In genomic region chr9:122874653-122875052, GRCm38 (mm10) we compare ENCODE assay signal across 33 mouse cellular contexts. TPM values are rescaled to one million over a fixed set of nuclear protein-coding genes. Genes with fewer than 3 reads are reported as not detected.
A peak's percentile ranks its signal among the peaks of the same experiment; 100 is the strongest.
DNase-seq lines count a peak whose midpoint lies in the region; ATAC-seq and TF ChIP-seq lines count a peak whose summit lies in the region.
"Had no signal": no experiment of that assay in that cellular context is flagged by ENCODE, and none has a peak within 500 bp of the region (broad histone marks: within the 10 kb centered on the region; RNA-seq: fewer than 3 reads in every experiment).

No protein-coding gene starts in this region.

- ATAC-seq in liver, postnatal 0 days = no peak
- ATAC-seq in stomach, postnatal 0 days (ENCODE audit: low FRiP score, low TSS enrichment) = 0 out of 2 replicates have a peak, but pooled peaks have one; percentile 28
- ATAC-seq: forebrain, embryonic 13.5 days; forebrain, postnatal 0 days; hindbrain, embryonic 16.5 days; Patski had no signal

- no peaks in the 10 kb centered on the region for H3K4me1 ChIP-seq in liver, adult 2 months (ENCODE audit: control insufficient read depth, insufficient read depth, low read length)
- no peaks in the 10 kb centered on the region for H3K4me1 ChIP-seq in liver, postnatal 0 days (ENCODE audit: insufficient read depth)
- H3K4me1 ChIP-seq in stomach, postnatal 0 days (replicated peaks; ENCODE audit: control insufficient read depth, insufficient read depth) = no peaks in the 10 kb centered on the region
- no peaks in the 10 kb centered on the region for H3K4me1 ChIP-seq in forebrain, embryonic 10.5 days
- H3K4me1 ChIP-seq: embryonic facial prominence, embryonic 10.5 days; embryonic facial prominence, embryonic 13.5 days; forebrain, embryonic 13.5 days; heart, embryonic 12.5 days; heart, embryonic 15.5 days; hindbrain, embryonic 10.5 days; hindbrain, embryonic 13.5 days had no signal

- TF ChIP-seq EP300 in liver, postnatal 0 days (IDR thresholded peaks at IDR 0.05; ENCODE audit: low read depth) = no peak
- no peak for TF ChIP-seq EP300 in stomach, postnatal 0 days (optimal IDR thresholded peaks at IDR 0.05)

- H3K36me3 ChIP-seq in liver, adult 2 months (ENCODE audit: control insufficient read depth, insufficient read depth, low read length) = no peaks in the 10 kb centered on the region
- no peaks in the 10 kb centered on the region for H3K36me3 ChIP-seq in liver, postnatal 0 days (replicated peaks; ENCODE audit: insufficient read depth, low read length)
- no peaks in the 10 kb centered on the region for H3K36me3 ChIP-seq in stomach, postnatal 0 days (ENCODE audit: control insufficient read depth, insufficient read depth, low read length)
- no peaks in the 10 kb centered on the region for H3K36me3 ChIP-seq in forebrain, embryonic 10.5 days (replicated peaks)
- H3K36me3 ChIP-seq: embryonic facial prominence, embryonic 10.5 days; embryonic facial prominence, embryonic 13.5 days; heart, embryonic 12.5 days; heart, embryonic 15.5 days; hindbrain, embryonic 10.5 days; hindbrain, embryonic 13.5 days had no signal

- no peak overlapping the region for H3K27ac ChIP-seq in liver, adult 2 months (replicated peaks; ENCODE audit: insufficient read depth, low read depth, low read length)
- H3K27ac ChIP-seq in liver, postnatal 0 days (ENCODE audit: low read depth) = no peak overlapping the region
- no peak overlapping the region for H3K27ac ChIP-seq in stomach, postnatal 0 days (replicated peaks)
- H3K27ac ChIP-seq in forebrain, embryonic 10.5 days = no peak overlapping the region
- H3K27ac ChIP-seq: embryonic facial prominence, embryonic 10.5 days; embryonic facial prominence, embryonic 13.5 days; forebrain, embryonic 13.5 days; heart, embryonic 15.5 days; hindbrain, embryonic 10.5 days; hindbrain, embryonic 13.5 days had no signal

- no peaks in the 10 kb centered on the region for H3K27me3 ChIP-seq in liver, adult 2 months (ENCODE audit: control insufficient read depth, insufficient read depth, low read length)
- H3K27me3 ChIP-seq in liver, postnatal 0 days (ENCODE audit: insufficient read depth, low read length) = no peaks in the 10 kb centered on the region
- H3K27me3 ChIP-seq in stomach, postnatal 0 days (ENCODE audit: control insufficient read depth, insufficient read depth, low read length) = no peaks in the 10 kb centered on the region
- no peaks in the 10 kb centered on the region for H3K27me3 ChIP-seq in forebrain, embryonic 10.5 days (ENCODE audit: poor library complexity, severe bottlenecking)
- H3K27me3 ChIP-seq: embryonic facial prominence, embryonic 13.5 days; forebrain, embryonic 13.5 days; heart, embryonic 12.5 days; heart, embryonic 15.5 days; Patski had no signal

- H3K4me3 ChIP-seq in liver, adult 2 months (ENCODE audit: insufficient read depth, low read depth, low read length) = no peak overlapping the region
- no peak overlapping the region for H3K4me3 ChIP-seq in liver, postnatal 0 days (ENCODE audit: low read depth, low read length)
- H3K4me3 ChIP-seq in stomach, postnatal 0 days (ENCODE audit: low read depth, low read length) = no peak overlapping the region
- no peak overlapping the region for H3K4me3 ChIP-seq in forebrain, embryonic 10.5 days
- H3K4me3 ChIP-seq: embryonic facial prominence, embryonic 10.5 days; embryonic facial prominence, embryonic 13.5 days; erythroblast, embryonic 14.5 days; forebrain, embryonic 13.5 days; heart, embryonic 12.5 days; heart, embryonic 15.5 days; hindbrain, embryonic 10.5 days; hindbrain, embryonic 13.5 days had no signal

- H3K79me2 ChIP-seq in liver, adult 2 months (ENCODE audit: control insufficient read depth, insufficient read depth, low read length) = no peaks in the 10 kb centered on the region

- H3K9me3 ChIP-seq in liver, postnatal 0 days (ENCODE audit: low read length) = peaks cover 9% of the 10 kb centered on the region
- H3K9me3 ChIP-seq in stomach, postnatal 0 days (ENCODE audit: control insufficient read depth, low read length) = no peaks in the 10 kb centered on the region
- H3K9me3 ChIP-seq in forebrain, embryonic 10.5 days = no peaks in the 10 kb centered on the region
- H3K9me3 ChIP-seq: embryonic facial prominence, embryonic 10.5 days; embryonic facial prominence, embryonic 13.5 days; forebrain, embryonic 13.5 days; hindbrain, embryonic 10.5 days; hindbrain, embryonic 13.5 days had no signal

- no peak for TF ChIP-seq CTCF in liver, adult 2 months (IDR thresholded peaks at IDR 0.05; ENCODE audit: low read depth, low read length)
- no peak for TF ChIP-seq CTCF in liver, postnatal 0 days (IDR thresholded peaks at IDR 0.05; ENCODE audit: low read depth)
- no peak for TF ChIP-seq CTCF in stomach, postnatal 0 days (IDR thresholded peaks at IDR 0.05; ENCODE audit: low read depth)

- no peak overlapping the region for H3K9ac ChIP-seq in liver, adult 2 months (ENCODE audit: low read depth, low read length)
- H3K9ac ChIP-seq in liver, postnatal 0 days (replicated peaks) = no peak overlapping the region
- H3K9ac ChIP-seq in stomach, postnatal 0 days (ENCODE audit: low read length) = no peak overlapping the region
- H3K9ac ChIP-seq: embryonic facial prominence, embryonic 13.5 days; forebrain, embryonic 13.5 days; forebrain, postnatal 0 days; heart, embryonic 12.5 days; heart, embryonic 15.5 days; hindbrain, embryonic 13.5 days had no signal

- WGBS in liver, adult 2 months = 63% methylated on average over 1 of the region's 1 CpGs
- WGBS in liver, postnatal 0 days (ENCODE audit: insufficient replicate concordance) = 59% methylated on average over 1 of the region's 1 CpGs
- 66% methylated on average over 1 of the region's 1 CpGs for WGBS in stomach, postnatal 0 days
- 71% methylated on average over 1 of the region's 1 CpGs for WGBS in forebrain, embryonic 10.5 days

- DNase-seq in liver, adult 2 months (ENCODE audit: extremely low read depth, low read depth, low spot score) = peak; percentile 59
- DNase-seq in liver, postnatal 0 days = no peak
- DNase-seq in adipocyte (ENCODE audit: low spot score) = peak; percentile 15
- no peak for DNase-seq in stomach, postnatal 0 days (ENCODE audit: low spot score)
- no peak for DNase-seq in forebrain, embryonic 10.5 days (ENCODE audit: extremely low spot score, low spot score)
- no peak for DNase-seq in left cerebral cortex, adult 18-20 months (ENCODE audit: low spot score in 2 of 2)
- DNase-seq: adrenal gland, adult 2 months; adrenal gland, postnatal 14 days; cerebellum, adult 11-12 months; cerebellum, adult 8-10 months; cerebellum, postnatal 10 days; cerebellum, postnatal 36 days; embryo, embryonic 11 days; forebrain, postnatal 0 days; gastrocnemius, postnatal 25 days; heart, adult 18-20 months; heart, postnatal 10 days; heart, postnatal 36 days had no signal

- H3K4me2 ChIP-seq in liver, postnatal 0 days (ENCODE audit: low read depth, low read length) = no peak overlapping the region
- no peak overlapping the region for H3K4me2 ChIP-seq in stomach, postnatal 0 days (replicated peaks; ENCODE audit: low read depth)
- H3K4me2 ChIP-seq: embryonic facial prominence, embryonic 13.5 days; forebrain, embryonic 13.5 days; heart, embryonic 12.5 days; heart, embryonic 15.5 days; hindbrain, embryonic 13.5 days had no signal

- TF ChIP-seq POLR2A in liver, adult 2 months (IDR thresholded peaks at IDR 0.05; ENCODE audit: extremely low read depth, insufficient read depth, low read length) = no peak

RNA-seq across cellular contexts. Expression of gene Zfp445, which starts 8.8 kb away (rescaled TPM):
- 52.2 TPM in 2 replicates for total RNA-seq in liver, adult 2 months (2014; rRNA removed)
- 22.3 and 27.8 TPM in 2 replicates for polyA plus RNA-seq in liver, adult 2 months (2012; rRNA removed)
- 8.5 and 9.4 TPM in 2 replicates for polyA plus RNA-seq in liver, postnatal 0 days (2015; fragmentation: Nextera tagmentation; extraction: Ambion mirVana)
- polyA plus RNA-seq in stomach, postnatal 0 days (2015; fragmentation: Nextera tagmentation; extraction: Ambion mirVana) = 17.0 and 19.2 TPM in 2 replicates
- 82.3 and 83.3 TPM in 2 replicates for polyA plus RNA-seq in forebrain, embryonic 10.5 days (2016; fragmentation: Nextera tagmentation; extraction: Ambion mirVana)
- 100 to 1,000 TPM; 167 to 177 TPM for total RNA-seq in left cerebral cortex, adult 18-20 months (2021)

RNA-seq across cellular contexts. Expression of gene Zkscan7, which starts 10.8 kb away (rescaled TPM):
- total RNA-seq in liver, adult 2 months (2014; rRNA removed) = 11.8 and 13.0 TPM in 2 replicates
- 2.7 and 3.8 TPM in 2 replicates for polyA plus RNA-seq in liver, adult 2 months (2012; rRNA removed)
- polyA plus RNA-seq in liver, postnatal 0 days (2015; fragmentation: Nextera tagmentation; extraction: Ambion mirVana) = 1.2 and 1.5 TPM in 2 replicates
- 2.0 and 2.6 TPM in 2 replicates for polyA plus RNA-seq in stomach, postnatal 0 days (2015; fragmentation: Nextera tagmentation; extraction: Ambion mirVana)
- polyA plus RNA-seq in forebrain, embryonic 10.5 days (2016; fragmentation: Nextera tagmentation; extraction: Ambion mirVana) = 4.7 and 4.9 TPM in 2 replicates
- total RNA-seq in left cerebral cortex, adult 18-20 months (2021) = 1 to 10 TPM; 3.9 to 4.7 TPM
- polyA plus RNA-seq: erythroblast, embryonic 14.5 days had no signal

RNA-seq across cellular contexts. Expression of gene Gm35549, which starts 30.8 kb away (rescaled TPM):
- total RNA-seq in liver, adult 2 months (2014; rRNA removed) = not detected in 2 replicates
- not detected in 2 replicates for polyA plus RNA-seq in liver, adult 2 months (2012; rRNA removed)
- not detected in 2 replicates for polyA plus RNA-seq in liver, postnatal 0 days (2015; fragmentation: Nextera tagmentation; extraction: Ambion mirVana)
- 0.32 TPM in 1 of 2 replicates, not detected in the other for polyA plus RNA-seq in stomach, postnatal 0 days (2015; fragmentation: Nextera tagmentation; extraction: Ambion mirVana)
- 0.28 and 0.33 TPM in 2 replicates for polyA plus RNA-seq in forebrain, embryonic 10.5 days (2016; fragmentation: Nextera tagmentation; extraction: Ambion mirVana)
- total RNA-seq in left cerebral cortex, adult 18-20 months (2021) = not detected
- total RNA-seq: adrenal gland, adult 2 months; adrenal gland, postnatal 14 days; forebrain, postnatal 0 days; gastrocnemius, adult 8-10 months; gastrocnemius, postnatal 25 days; heart, adult 18-20 months; heart, postnatal 10 days; heart, postnatal 36 days had no signal
- polyA plus RNA-seq: adrenal gland, adult 2 months; cortical plate, adult 2 months; embryonic facial prominence, embryonic 10.5 days; erythroblast, embryonic 14.5 days; forebrain, embryonic 13.5 days; forebrain, postnatal 0 days; frontal cortex, adult 2 months; gonadal fat pad, adult 2 months; heart, embryonic 12.5 days; hindbrain, embryonic 10.5 days had no signal

RNA-seq across cellular contexts. Expression of gene Zfp105, which starts 48.2 kb away (rescaled TPM):
- 0.54 and 1.0 TPM in 2 replicates for total RNA-seq in liver, adult 2 months (2014; rRNA removed)
- polyA plus RNA-seq in liver, adult 2 months (2012; rRNA removed) = 0.04 and 0.11 TPM in 2 replicates
- polyA plus RNA-seq in liver, postnatal 0 days (2015; fragmentation: Nextera tagmentation; extraction: Ambion mirVana) = 1.8 and 2.0 TPM in 2 replicates
- 5.2 and 5.4 TPM in 2 replicates for polyA plus RNA-seq in stomach, postnatal 0 days (2015; fragmentation: Nextera tagmentation; extraction: Ambion mirVana)
- 30.9 and 31.6 TPM in 2 replicates for polyA plus RNA-seq in forebrain, embryonic 10.5 days (2016; fragmentation: Nextera tagmentation; extraction: Ambion mirVana)
- 1 to 10 TPM; 6.2 to 8.2 TPM for total RNA-seq in left cerebral cortex, adult 18-20 months (2021)
- polyA plus RNA-seq: erythroblast, embryonic 14.5 days; inflammation-experienced regulatory T-cells, adult 6 months had no signal

Comparison
In these comparisons a context has a peak if more than half of its experiments do, and no peak if none do; other contexts are left out.
1. DNase-seq: peak in liver, adult 2 months (single experiment) and adipocyte (single experiment); none in liver, postnatal 0 days (single experiment), stomach, postnatal 0 days (single experiment), forebrain, embryonic 10.5 days (single experiment) and left cerebral cortex, adult 18-20 months (0 of 2).